In genomic region chr16:14468841-14469240, GRCm38 (mm10) we compare ENCODE assay signal across 22 mouse cellular contexts.
"Had no signal": no experiment of that assay in that cellular context is flagged by ENCODE, and none has a peak within 500 bp of the region (broad histone marks: within the 10 kb centered on the region; RNA-seq: fewer than 3 reads in every experiment).

No protein-coding gene starts in this region.

- H3K9ac ChIP-seq: liver, embryonic 12.5 days; liver, embryonic 15.5 days; lung, embryonic 15.5 days; midbrain, embryonic 13.5 days; neural tube, embryonic 13.5 days had no signal

- ATAC-seq: intestine, embryonic 16.5 days; liver, embryonic 12.5 days; midbrain, embryonic 13.5 days; midbrain, embryonic 16.5 days had no signal

- H3K4me1 ChIP-seq: liver, embryonic 12.5 days; liver, embryonic 15.5 days; lung, embryonic 15.5 days; midbrain, embryonic 10.5 days; midbrain, embryonic 13.5 days; neural tube, embryonic 13.5 days had no signal

- H3K9me3 ChIP-seq: liver, embryonic 12.5 days; liver, embryonic 15.5 days; lung, embryonic 15.5 days; megakaryocyte, embryonic 14.5 days; midbrain, embryonic 10.5 days; midbrain, embryonic 13.5 days; neural tube, embryonic 13.5 days had no signal

- H3K4me3 ChIP-seq: liver, embryonic 12.5 days; liver, embryonic 15.5 days; lung, embryonic 15.5 days; megakaryocyte, embryonic 14.5 days; midbrain, embryonic 10.5 days; midbrain, embryonic 13.5 days; myocyte; neural tube, embryonic 13.5 days had no signal

- DNase-seq: kidney, adult 18-20 months; kidney, adult 9 months; kidney, postnatal 14 days; kidney, postnatal 4 days; layer of hippocampus, adult 9-11 months; lung, adult 18-20 months; lung, postnatal 10 days; lung, postnatal 36 days; retina, postnatal 1 day; right cerebral cortex, postnatal 4 days; thymus, postnatal 14 days; thymus, postnatal 4 days had no signal

- H3K27me3 ChIP-seq: liver, embryonic 12.5 days; liver, embryonic 15.5 days; lung, embryonic 15.5 days; megakaryocyte, embryonic 14.5 days; midbrain, embryonic 13.5 days; neural tube, embryonic 13.5 days had no signal

- H3K4me2 ChIP-seq: liver, embryonic 12.5 days; liver, embryonic 15.5 days; lung, embryonic 15.5 days; midbrain, embryonic 13.5 days; neural tube, embryonic 13.5 days had no signal

- H3K27ac ChIP-seq: liver, embryonic 12.5 days; liver, embryonic 15.5 days; lung, embryonic 15.5 days; midbrain, embryonic 10.5 days; midbrain, embryonic 13.5 days; neural tube, embryonic 13.5 days had no signal
